Mouse (Mus musculus) CH12.LX (cell line): ENCODE results near the gene Bmp7. TPM values are rescaled to one million over a fixed set of nuclear protein-coding genes. Genes with fewer than 3 reads are reported as not detected.

Experiments used
- DNase-seq: peaks from one replicate; pipeline ENCODE4 v3.0.0-alpha.2; 2013; ENCODE audit errors: extremely low read depth
- H3K27ac ChIP-seq: 2 replicates; pipeline ENCODE4 v1.5.1; 2012; ENCODE audit warnings: low read depth, mild to moderate bottlenecking, control low read depth, moderate library complexity; ENCODE audit not compliant: insufficient read depth
- H3K27me3 ChIP-seq: replicated peaks from 2 replicates; pipeline ENCODE3; 2012; ENCODE audit warnings: inconsistent platforms
- H3K36me3 ChIP-seq, 2 experiments: replicated peaks in 1 of 2; 2 replicates each; pipeline versions ENCODE3 to v1.6.1; 2012; ENCODE audit warnings: inconsistent platforms in 1 of 2, low read length in 1 of 2, mild to moderate bottlenecking in 1 of 2, mixed read lengths in 1 of 2, moderate library complexity in 1 of 2; ENCODE audit not compliant: control insufficient read depth in 1 of 2, insufficient read depth in 1 of 2
- H3K4me1 ChIP-seq, 2 experiments: 2 replicates each; pipeline ENCODE4 v1.6.1; 2012; ENCODE audit warnings: inconsistent platforms in 1 of 2, moderate library complexity in 1 of 2; ENCODE audit not compliant: insufficient read depth in 2 of 2, control insufficient read depth in 1 of 2
- H3K4me2 ChIP-seq: 2 replicates; pipeline ENCODE4 v1.6.1; 2012; ENCODE audit warnings: low read depth, mild to moderate bottlenecking, control low read depth; ENCODE audit not compliant: poor library complexity, insufficient read depth, severe bottlenecking
- H3K4me3 ChIP-seq, 3 experiments: fragments of 150-350 bp in 1 of 3; sonication (generic) in 1 of 3; replicated peaks in 1 of 3; 2 replicates each; pipeline versions ENCODE3 to v1.5.1; 2011 to 2012; ENCODE audit warnings: low read depth in 2 of 3, low read length in 2 of 3, mild to moderate bottlenecking in 2 of 3, moderate library complexity in 2 of 3, control low read depth in 1 of 3, improper control_type of control experiment in 1 of 3, inconsistent platforms in 1 of 3, mixed read lengths in 1 of 3; ENCODE audit not compliant: poor library complexity in 1 of 3
- H3K79me2 ChIP-seq: replicated peaks from 2 replicates; pipeline ENCODE4 v1.6.1; 2012; ENCODE audit warnings: mild to moderate bottlenecking, moderate library complexity; ENCODE audit not compliant: control insufficient read depth, poor library complexity, insufficient read depth, severe bottlenecking; ENCODE audit errors: extremely low read depth
- H3K9ac ChIP-seq: 2 replicates; pipeline ENCODE4 v1.6.1; 2012; ENCODE audit warnings: low read depth, mild to moderate bottlenecking, control low read depth, moderate library complexity; ENCODE audit not compliant: insufficient read depth
- H3K9me3 ChIP-seq: replicated peaks from 2 replicates; pipeline ENCODE3; 2012; ENCODE audit warnings: low read length, inconsistent platforms, mixed read lengths
- CHD2 ChIP-seq: IDR thresholded peaks from 2 replicates; pipeline ENCODE4 v1.6.1; 2011; ENCODE audit warnings: low read length, improper control_type of control experiment
- CTCF ChIP-seq, 2 experiments: IDR thresholded peaks in 1 of 2; conservative IDR thresholded peaks in 1 of 2; 2 replicates each; pipeline ENCODE4 v1.5.1; 2011 to 2012; ENCODE audit warnings: low read depth in 2 of 2, low read length in 2 of 2, improper control_type of control experiment in 1 of 2, inconsistent platforms in 1 of 2, mild to moderate bottlenecking in 1 of 2, moderate library complexity in 1 of 2
- E2F4 ChIP-seq: IDR thresholded peaks from 2 replicates; pipeline ENCODE4 v1.6.1; 2011; ENCODE audit warnings: low read depth, low read length, improper control_type of control experiment; ENCODE audit not compliant: insufficient replicate concordance
- ELF1 ChIP-seq: IDR thresholded peaks from 2 replicates; pipeline ENCODE4 v1.6.1; 2014; ENCODE audit warnings: low read depth, mild to moderate bottlenecking, inconsistent platforms, low read length, improper control_type of control experiment
- ETS1 ChIP-seq: conservative IDR thresholded peaks from 2 replicates; pipeline ENCODE4 v1.6.1; 2012; ENCODE audit warnings: low read depth, mild to moderate bottlenecking, inconsistent platforms, low read length, improper control_type of control experiment, moderate library complexity
- GABPA ChIP-seq: IDR thresholded peaks from 2 replicates; pipeline ENCODE4 v1.6.1; 2012; ENCODE audit warnings: low read depth, low read length, improper control_type of control experiment, inconsistent platforms; ENCODE audit not compliant: insufficient replicate concordance
- HCFC1 ChIP-seq: IDR thresholded peaks from 2 replicates; pipeline ENCODE4 v1.6.1; 2012; ENCODE audit warnings: low read depth, mild to moderate bottlenecking, inconsistent platforms, low read length, improper control_type of control experiment
- IRF4 ChIP-seq: IDR thresholded peaks from 2 replicates; pipeline ENCODE4 v1.6.1; 2014; ENCODE audit warnings: low read depth, mild to moderate bottlenecking, inconsistent platforms, low read length, improper control_type of control experiment
- JUND ChIP-seq: conservative IDR thresholded peaks from 2 replicates; pipeline ENCODE4 v1.6.1; 2011; ENCODE audit warnings: low read depth, low read length, improper control_type of control experiment
- KAT2A ChIP-seq: IDR thresholded peaks from 2 replicates; pipeline ENCODE4 v1.6.1; 2012; ENCODE audit warnings: low read length, improper control_type of control experiment, inconsistent platforms; ENCODE audit not compliant: insufficient replicate concordance
- MAFK ChIP-seq: IDR thresholded peaks from 2 replicates; pipeline ENCODE4 v1.6.1; 2011; ENCODE audit warnings: low read length, improper control_type of control experiment; ENCODE audit not compliant: insufficient replicate concordance
- MAX ChIP-seq: IDR thresholded peaks from 2 replicates; pipeline ENCODE4 v1.6.1; 2011; ENCODE audit warnings: low read length, improper control_type of control experiment
- MXI1 ChIP-seq: IDR thresholded peaks from 2 replicates; pipeline ENCODE4 v1.6.1; 2011; ENCODE audit warnings: mild to moderate bottlenecking, low read depth, low read length, improper control_type of control experiment
- MYC ChIP-seq: IDR thresholded peaks from 2 replicates; pipeline ENCODE4 v1.6.1; 2011; ENCODE audit warnings: low read depth, mild to moderate bottlenecking, improper control_type of control experiment, low read length
- NELFE ChIP-seq: IDR thresholded peaks from 2 replicates; pipeline ENCODE4 v1.6.1; 2011; ENCODE audit warnings: low read depth, low read length, improper control_type of control experiment
- POLR2A ChIP-seq: IDR thresholded peaks from 2 replicates; pipeline ENCODE4 v1.6.1; 2011; ENCODE audit warnings: low read depth, mild to moderate bottlenecking, improper control_type of control experiment, low read length
- POLR2AphosphoS2 ChIP-seq: IDR thresholded peaks from 2 replicates; pipeline ENCODE4 v1.6.1; 2011; ENCODE audit warnings: low read depth, low read length, improper control_type of control experiment
- RAD21 ChIP-seq: IDR thresholded peaks from 2 replicates; pipeline ENCODE4 v1.6.1; 2011; ENCODE audit warnings: low read depth, mild to moderate bottlenecking, low read length, improper control_type of control experiment, moderate library complexity
- SIN3A ChIP-seq: IDR thresholded peaks from 2 replicates; pipeline ENCODE4 v1.6.1; 2012; ENCODE audit warnings: low read length, improper control_type of control experiment, inconsistent platforms
- TBP ChIP-seq: conservative IDR thresholded peaks from 2 replicates; pipeline ENCODE4 v1.6.1; 2011; ENCODE audit warnings: low read depth, low read length, improper control_type of control experiment
- USF1 ChIP-seq: IDR thresholded peaks from 2 replicates; pipeline ENCODE4 v1.6.1; 2014; ENCODE audit warnings: low read depth, mild to moderate bottlenecking, inconsistent platforms, low read length, improper control_type of control experiment
- USF2 ChIP-seq: conservative IDR thresholded peaks from 2 replicates; pipeline ENCODE4 v1.6.1; 2011; ENCODE audit warnings: low read depth, low read length, improper control_type of control experiment
- ZC3H11A ChIP-seq: IDR thresholded peaks from 2 replicates; pipeline ENCODE4 v1.6.1; 2012; ENCODE audit warnings: low read depth, mild to moderate bottlenecking, inconsistent platforms, low read length, improper control_type of control experiment
- ZKSCAN1 ChIP-seq: IDR thresholded peaks from 2 replicates; pipeline ENCODE4 v1.6.1; 2012; ENCODE audit warnings: low read depth, inconsistent platforms, low read length, improper control_type of control experiment, borderline replicate concordance
- ZNF384 ChIP-seq: IDR thresholded peaks from 2 replicates; pipeline ENCODE4 v1.6.1; 2012; ENCODE audit warnings: low read depth, low read length, improper control_type of control experiment, inconsistent platforms
- dilution Hi-C: fragments of 300-500 bp; cut with MboI; formaldehyde crosslinking; loops from 2 replicates; pipeline ENCODE4 v1.14.3; 2020; ENCODE audit warnings: low sequenced_read_pairs; ENCODE audit not compliant: extremely low pct_unique_long_range_greater_than_20kb, extremely low pct_ligation_motif_present
- in situ Hi-C: fragments of 300-500 bp; cut with MboI; formaldehyde crosslinking; loops from 3 replicates; pipeline ENCODE4 v1.14.3; 2019; ENCODE audit warnings: low sequenced_read_pairs, low pct_ligation_motif_present, low pct_unique_long_range_greater_than_20kb, mixed read lengths
- polyA plus RNA-seq: library from polyadenylated mRNA; unstranded; fragments of >175 nt; gene quantifications from 2 replicates; pipeline ENCODE4 v1.2.1, GENCODE M21; 2012; ENCODE audit warnings: low read depth; ENCODE audit not compliant: insufficient read length
- total RNA-seq, 2 experiments: library from RNA; depleted of rRNA; stranded (reverse); fragments of 300-350 nt in 1 of 2; fragments of >200 nt in 1 of 2; gene quantifications; 2 replicates each; pipeline ENCODE4 v1.2.3; 2012 to 2014

Gene Bmp7
- total and polyA plus RNA-seq, 3 experiments = 0.16 to 0.51 (median 0.47) TPM

DNA sequence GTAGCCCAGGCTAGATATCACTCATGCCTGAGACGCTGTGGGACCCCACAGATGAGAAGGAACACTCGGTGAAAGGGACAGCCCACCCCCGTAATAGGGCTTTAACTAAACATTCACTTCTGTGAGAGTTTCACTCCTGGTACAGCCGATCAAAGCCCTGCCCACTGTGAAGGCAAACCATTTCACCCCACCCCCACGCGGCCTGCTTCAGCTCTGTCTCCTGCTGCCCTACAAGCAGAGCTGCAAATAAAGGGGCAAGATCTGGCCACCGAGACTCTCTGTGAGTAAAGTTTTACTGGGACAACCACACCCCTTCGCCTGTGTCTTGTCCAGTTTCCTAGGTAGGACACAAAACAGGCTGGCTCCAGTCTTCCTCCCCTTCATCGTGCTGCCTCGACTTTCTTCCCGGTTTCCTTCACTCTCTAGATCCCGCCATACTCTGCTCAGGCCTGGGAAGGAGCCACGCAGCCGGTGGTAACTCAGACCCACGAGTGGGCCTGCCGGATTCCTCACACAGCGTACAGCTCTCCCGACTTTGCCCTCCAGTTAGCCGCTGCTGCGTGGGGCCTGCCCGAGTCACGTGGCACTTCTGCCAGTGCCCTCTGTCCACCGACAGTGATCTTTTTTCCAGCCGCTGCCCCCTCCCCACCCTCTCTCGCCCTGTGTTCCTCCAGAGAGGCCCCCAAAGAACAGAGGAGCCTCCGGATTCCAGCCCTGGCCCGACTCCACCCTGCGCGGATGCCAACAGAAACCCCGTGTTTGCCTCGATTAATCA lies 94.4 kb downstream of the Bmp7 start:
- dilution Hi-C loops = no loop called here
- in situ Hi-C loops = loop anchor here (25.0 kb wide), 1 partner anchor 342 kb away; no protein-coding TSS in a partner anchor

DNA sequence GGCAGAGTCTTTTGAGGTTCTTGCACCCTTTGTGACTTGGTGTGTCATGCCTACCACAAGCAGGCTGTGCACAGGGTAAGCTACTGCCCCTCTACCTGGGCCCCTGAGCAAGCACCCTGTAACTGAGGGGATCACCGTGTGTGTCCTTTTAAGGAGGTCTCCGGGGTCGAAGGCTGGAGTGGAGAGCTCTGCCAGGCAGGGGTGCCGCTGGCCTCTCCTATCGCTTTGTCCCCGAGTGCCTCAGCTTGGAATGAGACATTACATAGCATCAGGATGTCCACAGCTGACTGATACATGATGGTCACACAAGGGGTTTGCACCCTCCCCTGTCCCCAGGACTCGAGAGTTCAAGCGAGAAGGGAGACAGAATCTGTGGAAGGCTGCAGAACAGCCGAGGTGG lies 96.2 kb downstream of the Bmp7 start:
- Histone ChIP-seq H3K4me1 (no peaks in the 10 kb centered on the region), H3K27ac (no peak overlapping the region), H3K79me2 (no peaks in the 10 kb centered on the region), H3K4me3 (no peak overlapping the region), H3K9ac (no peak overlapping the region), H3K9me3 (no peaks in the 10 kb centered on the region), H3K36me3 (no peaks in the 10 kb centered on the region), H3K27me3 (peaks cover 38% of the 10 kb centered on the region), H3K4me2 (no peak overlapping the region)
- no peak for DNase-seq
- dilution Hi-C loops = no loop called here
- in situ Hi-C loops = loop anchor here (25.0 kb wide), 1 partner anchor 343 kb away; no protein-coding TSS in a partner anchor
- TF ChIP-seq USF2 (no peak), ELF1 (no peak), USF1 (no peak), CTCF (conservative IDR thresholded peaks at IDR 0.05 in 1 of 2, IDR thresholded peaks at IDR 0.05 in 1 of 2; ENCODE audit: low read depth in 2 of 2, low read length in 2 of 2) (no peak), ZC3H11A (no peak), GABPA (no peak), POLR2AphosphoS2 (no peak), MXI1 (no peak), E2F4 (no peak), POLR2A (no peak), HCFC1 (no peak)

More for the DNA sequence above, 94.4 kb downstream of the Bmp7 start:
- Histone ChIP-seq H3K27ac (no peak overlapping the region), H3K4me3 (no peak overlapping the region), H3K27me3 (peaks cover 49% of the 10 kb centered on the region), H3K9me3 (no peaks in the 10 kb centered on the region), H3K9ac (no peak overlapping the region), H3K4me2 (no peak overlapping the region), H3K79me2 (no peaks in the 10 kb centered on the region), H3K36me3 (no peaks in the 10 kb centered on the region), H3K4me1 (no peaks in the 10 kb centered on the region)
- TF ChIP-seq JUND (no peak), MAX (no peak), RAD21 (no peak), USF1 (no peak), ZKSCAN1 (no peak), HCFC1 (no peak), MXI1 (no peak), KAT2A (no peak), CHD2 (no peak), E2F4 (no peak), MYC (no peak), USF2 (no peak), NELFE (no peak), SIN3A (no peak), TBP (no peak), ZNF384 (no peak), IRF4 (no peak), ETS1 (no peak), MAFK (no peak)
- DNase-seq = no peak
